Mouse (Mus musculus) hindbrain, embryonic 16.5 days (tissue): ENCODE results near the gene Atp5j. TPM values are rescaled to one million over a fixed set of nuclear protein-coding genes. Genes with fewer than 3 reads are reported as not detected.

Experiments
- ATAC-seq: fragments of 200-750 bp; cut with Nextera tagmentation; 2 replicates; pipeline ENCODE4 v1.8.0; 2017; ENCODE audit warnings: moderate TSS enrichment, moderate library complexity
- H3K27ac ChIP-seq: fragments of 300-500 bp; sonication (generic); 2 replicates; pipeline ENCODE4 v1.5.1; 2014; ENCODE audit warnings: low read depth, mild to moderate bottlenecking, control low read depth, low read length, moderate library complexity
- H3K27me3 ChIP-seq: fragments of 300-500 bp; sonication (generic); replicated peaks from 2 replicates; pipeline ENCODE4 v1.6.1; 2014; ENCODE audit warnings: low read length; ENCODE audit not compliant: control insufficient read depth, insufficient read depth
- H3K36me3 ChIP-seq: fragments of 300-500 bp; sonication (generic); 2 replicates; pipeline ENCODE4 v1.6.1; 2014; ENCODE audit warnings: mild to moderate bottlenecking, low read length, moderate library complexity, mixed read lengths; ENCODE audit not compliant: control insufficient read depth, insufficient read depth
- H3K4me1 ChIP-seq: fragments of 300-500 bp; sonication (generic); 2 replicates; pipeline ENCODE4 v1.6.1; 2014; ENCODE audit warnings: low read depth, low read length; ENCODE audit not compliant: control insufficient read depth, insufficient read depth
- H3K4me2 ChIP-seq: fragments of 300-500 bp; sonication (generic); 2 replicates; pipeline ENCODE4 v1.6.1; 2014; ENCODE audit warnings: mild to moderate bottlenecking, low read length, control low read depth, moderate library complexity
- H3K4me3 ChIP-seq: fragments of 300-500 bp; sonication (generic); 2 replicates; pipeline ENCODE4 v1.5.1; 2014; ENCODE audit warnings: mild to moderate bottlenecking, low read length, control low read depth, moderate library complexity
- H3K9ac ChIP-seq: fragments of 300-500 bp; sonication (generic); 2 replicates; pipeline ENCODE4 v1.6.1; 2014; ENCODE audit warnings: low read depth, mild to moderate bottlenecking, control low read depth, low read length, moderate library complexity
- H3K9me3 ChIP-seq: fragments of 300-500 bp; sonication (generic); 2 replicates; pipeline ENCODE4 v1.6.1; 2014; ENCODE audit warnings: mild to moderate bottlenecking, low read length, moderate library complexity; ENCODE audit not compliant: control insufficient read depth
- WGBS: fragments of 180-500 bp; shearing (Covaris S2); extraction: QIAGEN DNeasy Blood & Tissue Kit; methylation state at CpG from one replicate; pipeline ENCODE4 v1.1.7; 2014; 5-methylcytosine and 5-hydroxymethylcytosine counted together
- polyA plus RNA-seq: library from polyadenylated mRNA; unstranded; fragments of >200 nt; fragmentation: Nextera tagmentation; extraction: Ambion mirVana; gene quantifications from 2 replicates; pipeline ENCODE4 v1.2.1, GENCODE M21; 2015

The Atp5j gene
- polyA plus RNA-seq, 1 experiment from 2014 or later = 807 TPM

DNA sequence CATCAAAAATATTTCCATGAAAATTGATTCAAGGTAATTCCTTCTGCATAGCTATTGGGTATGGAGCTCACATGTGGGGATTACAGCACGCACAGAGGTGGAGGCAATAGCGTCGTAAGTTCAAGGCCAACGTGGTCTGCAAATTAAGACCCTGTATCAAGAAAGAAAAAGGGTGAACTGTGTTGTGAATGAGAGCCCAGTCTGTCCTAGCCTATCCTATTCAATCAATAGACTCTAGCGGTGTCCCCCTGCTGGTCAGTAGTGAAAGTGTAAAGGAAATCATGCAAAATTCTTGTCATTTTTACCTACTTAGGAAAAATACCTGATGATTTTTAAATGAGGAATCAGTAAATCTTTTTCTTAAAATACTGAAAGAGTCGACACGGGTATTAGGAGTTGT lies 18.0 kb downstream of the Atp5j start:
- H3K27ac ChIP-seq = no peak overlapping the region
- H3K9me3 ChIP-seq = no peaks in the 10 kb centered on the region
- no peak overlapping the region for H3K9ac ChIP-seq
- peaks cover 2% of the 10 kb centered on the region; the same call in 1 of the 2 replicates for H3K36me3 ChIP-seq
- H3K4me1 ChIP-seq = no peaks in the 10 kb centered on the region
- 33% methylated on average over 7 of the region's 7 CpGs for WGBS
- no peak overlapping the region for H3K4me2 ChIP-seq
- no peaks in the 10 kb centered on the region for H3K27me3 ChIP-seq
- peak; percentile 63; the same call in 1 of the 2 replicates for ATAC-seq
- H3K4me3 ChIP-seq = no peak overlapping the region

DNA sequence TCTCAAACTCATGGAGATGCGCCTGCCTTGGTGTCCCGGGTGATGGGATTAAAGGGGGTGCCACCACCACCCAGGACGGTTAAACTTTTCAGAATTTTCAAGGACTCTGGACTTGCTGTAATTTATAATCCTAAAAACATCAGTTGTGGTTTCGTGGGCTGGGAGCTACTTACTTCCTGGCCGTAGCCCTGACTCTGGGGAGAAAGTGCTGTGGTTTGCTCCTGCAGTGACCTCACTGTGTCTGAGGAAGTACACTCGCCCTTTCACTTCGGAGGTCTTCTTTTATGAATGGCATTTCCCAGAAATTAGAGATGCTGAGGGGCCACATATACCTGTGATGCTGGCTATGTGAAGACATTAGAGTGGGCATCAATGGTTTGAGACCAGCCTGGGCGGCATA lies 20.9 kb downstream of the Atp5j start:
- Histone ChIP-seq H3K27me3 (no peaks in the 10 kb centered on the region), H3K27ac (no peak overlapping the region), H3K4me3 (no peak overlapping the region), H3K4me2 (no peak overlapping the region), H3K9ac (no peak overlapping the region), H3K9me3 (no peaks in the 10 kb centered on the region), H3K4me1 (no peaks in the 10 kb centered on the region), H3K36me3 (no peaks in the 10 kb centered on the region)
- ATAC-seq = no peak
- WGBS = 88% methylated on average over 8 of the region's 8 CpGs

DNA sequence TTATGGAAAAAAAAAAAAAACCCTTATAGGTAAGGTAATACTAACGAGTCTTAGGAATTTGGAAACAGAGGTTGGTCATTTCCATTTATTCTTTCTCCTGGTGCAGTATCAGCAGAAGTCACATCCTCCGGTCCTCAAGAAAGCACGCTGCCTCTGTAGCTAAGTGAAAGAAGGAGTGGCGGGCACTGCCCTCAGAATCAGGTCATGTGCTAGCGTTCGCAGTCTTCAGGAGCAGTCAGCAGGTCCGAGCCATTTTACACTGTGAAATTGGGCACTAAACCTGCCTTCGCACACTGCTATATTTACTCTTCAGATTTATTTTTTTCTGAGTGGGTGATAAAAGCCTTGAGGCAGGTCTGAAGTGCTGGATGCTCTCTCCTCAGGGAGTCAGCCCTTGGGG lies 21.6 kb downstream of the Atp5j start:
- H3K27ac ChIP-seq = no peak overlapping the region

DNA sequence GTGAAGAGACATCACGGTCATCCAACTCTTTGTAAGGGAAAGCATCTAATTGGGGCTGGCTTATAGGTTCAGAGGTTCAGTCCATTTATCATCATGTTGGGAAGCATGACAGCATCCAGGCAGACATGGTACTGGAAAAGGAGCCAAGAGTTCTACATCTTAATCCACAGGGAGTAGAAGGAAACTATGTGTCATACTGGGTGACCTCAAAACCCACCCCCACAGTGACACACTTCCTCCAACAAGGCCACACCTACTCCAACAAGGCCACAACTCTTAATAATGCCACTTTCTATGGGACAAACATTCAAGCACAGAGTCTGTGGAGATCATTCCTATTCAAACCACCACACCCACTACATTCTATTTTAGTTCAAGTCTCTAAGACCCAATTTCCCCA lies 25.2 kb downstream of the Atp5j start:
- Histone ChIP-seq H3K4me1 (no peaks in the 10 kb centered on the region), H3K27me3 (no peaks in the 10 kb centered on the region), H3K4me3 (no peak overlapping the region), H3K27ac (no peak overlapping the region), H3K9me3 (no peaks in the 10 kb centered on the region), H3K36me3 (0 out of 2 replicates have a peak, but pooled peaks cover 2% of the 10 kb centered on the region), H3K4me2 (no peak overlapping the region), H3K9ac (no peak overlapping the region)
- WGBS = 88% methylated on average over 1 of the region's 1 CpGs
- no peak for ATAC-seq

More for the DNA sequence above, 21.6 kb downstream of the Atp5j start:
- 85% methylated on average over 8 of the region's 8 CpGs for WGBS
- ATAC-seq = no peak
- H3K4me3 ChIP-seq = no peak overlapping the region
- no peak overlapping the region for H3K4me2 ChIP-seq
- no peak overlapping the region for H3K9ac ChIP-seq
- no peaks in the 10 kb centered on the region for H3K4me1 ChIP-seq
- H3K9me3 ChIP-seq = no peaks in the 10 kb centered on the region
- no peaks in the 10 kb centered on the region for H3K36me3 ChIP-seq
- no peaks in the 10 kb centered on the region for H3K27me3 ChIP-seq

DNA sequence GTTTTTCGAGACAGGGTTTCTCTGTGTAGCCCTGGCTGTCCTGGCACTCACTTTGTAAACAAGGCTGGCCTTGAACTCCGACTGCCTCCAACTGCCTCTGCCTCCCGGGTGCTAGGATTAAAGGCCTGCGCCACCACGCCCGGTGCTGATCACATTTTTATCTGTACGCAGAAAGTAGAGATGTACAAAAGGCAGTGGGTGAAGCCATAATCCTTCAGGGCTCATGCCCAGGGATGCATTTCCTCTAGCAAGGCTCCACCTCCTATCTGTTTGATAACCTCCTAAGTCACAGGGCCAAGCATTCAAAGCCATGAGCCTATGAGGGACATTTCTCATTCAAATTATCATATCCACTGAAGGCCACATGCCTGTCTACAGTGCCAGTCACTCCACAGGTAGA lies 27.6 kb downstream of the Atp5j start:
- no peak overlapping the region for H3K4me3 ChIP-seq
- no peaks in the 10 kb centered on the region for H3K27me3 ChIP-seq
- no peaks in the 10 kb centered on the region for H3K9me3 ChIP-seq
- no peaks in the 10 kb centered on the region for H3K4me1 ChIP-seq
- ATAC-seq = no peak
- H3K36me3 ChIP-seq = 0 out of 2 replicates have a peak, but pooled peaks cover 2% of the 10 kb centered on the region
- no peak overlapping the region for H3K9ac ChIP-seq
- H3K4me2 ChIP-seq = no peak overlapping the region
- WGBS = 96% methylated on average over 7 of the region's 7 CpGs
- no peak overlapping the region for H3K27ac ChIP-seq

DNA sequence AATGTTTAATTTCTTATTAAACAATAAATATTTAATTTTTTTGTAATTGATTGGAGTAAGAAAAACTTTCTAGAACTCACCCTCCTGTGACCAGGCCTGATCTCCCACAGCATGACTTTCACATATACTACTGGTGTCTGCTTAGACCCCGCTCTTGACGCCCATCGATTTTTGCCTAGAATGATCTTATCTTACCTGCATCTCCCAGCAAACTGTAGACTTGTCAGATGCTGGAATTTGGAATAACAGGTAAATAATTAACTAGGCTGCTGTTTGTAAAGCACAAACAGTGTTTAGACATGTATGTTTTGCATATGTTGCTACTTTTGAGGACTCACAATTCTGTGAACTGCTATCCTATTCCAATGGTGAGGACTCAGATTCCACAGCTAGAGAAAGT lies 29.2 kb downstream of the Atp5j start:
- Histone ChIP-seq H3K27me3 (no peaks in the 10 kb centered on the region), H3K36me3 (0 out of 2 replicates have a peak, but pooled peaks cover 2% of the 10 kb centered on the region), H3K27ac (no peak overlapping the region), H3K4me2 (no peak overlapping the region), H3K9ac (no peak overlapping the region), H3K4me3 (no peak overlapping the region), H3K4me1 (no peaks in the 10 kb centered on the region), H3K9me3 (no peaks in the 10 kb centered on the region)
- no peak for ATAC-seq
- 100% methylated on average over 3 of the region's 3 CpGs for WGBS

DNA sequence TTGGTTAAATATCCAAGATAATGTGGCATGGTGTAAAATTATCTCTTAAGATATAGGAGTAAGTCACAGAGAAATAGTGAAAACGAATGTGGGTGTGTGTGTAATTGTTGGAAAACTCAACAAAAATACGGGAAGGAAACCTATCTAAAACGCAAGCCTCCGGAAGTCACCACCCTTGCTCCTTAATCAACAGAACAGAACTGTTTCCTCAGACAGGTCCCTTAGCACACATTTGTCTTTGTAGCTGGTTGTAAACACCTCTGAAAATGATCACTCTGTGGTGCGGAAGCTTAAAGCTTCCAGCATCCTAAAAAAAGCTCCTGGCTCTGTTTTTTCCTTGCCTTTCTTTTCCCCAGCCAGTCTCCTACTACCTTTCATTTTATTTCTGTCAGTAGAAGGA lies 30.6 kb downstream of the Atp5j start:
- ATAC-seq = no peak
- WGBS = 84% methylated on average over 5 of the region's 5 CpGs
- H3K4me1 ChIP-seq = no peaks in the 10 kb centered on the region

DNA sequence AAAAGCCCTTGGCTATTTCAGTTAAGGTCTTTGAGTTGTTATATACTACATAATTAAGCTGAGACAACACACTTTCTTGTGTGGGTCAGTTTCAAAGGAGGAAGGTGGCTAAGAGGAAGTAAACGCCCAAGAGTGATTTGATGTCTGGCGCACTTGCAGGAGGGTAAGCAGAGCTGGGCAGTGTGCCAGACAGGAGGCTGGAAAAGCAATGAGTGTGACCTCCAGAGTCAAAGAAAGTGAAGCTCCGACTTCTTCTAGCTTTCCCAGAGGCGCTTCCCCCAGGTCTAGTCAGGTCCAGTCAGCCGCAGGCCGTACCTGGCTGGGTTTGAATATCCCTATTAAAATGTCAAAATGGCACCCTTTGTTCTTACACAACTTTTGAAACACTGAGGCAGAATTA lies 33.2 kb downstream of the Atp5j start:
- WGBS = 59% methylated on average over 6 of the region's 6 CpGs
- Histone ChIP-seq H3K4me3 (no peak overlapping the region), H3K36me3 (no peaks in the 10 kb centered on the region), H3K9ac (no peak overlapping the region), H3K27ac (no peak overlapping the region), H3K27me3 (no peaks in the 10 kb centered on the region), H3K9me3 (no peaks in the 10 kb centered on the region), H3K4me2 (no peak overlapping the region), H3K4me1 (no peaks in the 10 kb centered on the region)
- ATAC-seq = no peak

More for the DNA sequence above, 30.6 kb downstream of the Atp5j start:
- Histone ChIP-seq H3K4me2 (no peak overlapping the region), H3K4me3 (no peak overlapping the region), H3K27ac (no peak overlapping the region), H3K9ac (no peak overlapping the region), H3K36me3 (0 out of 2 replicates have a peak, but pooled peaks cover 2% of the 10 kb centered on the region), H3K27me3 (no peaks in the 10 kb centered on the region), H3K9me3 (no peaks in the 10 kb centered on the region)

DNA sequence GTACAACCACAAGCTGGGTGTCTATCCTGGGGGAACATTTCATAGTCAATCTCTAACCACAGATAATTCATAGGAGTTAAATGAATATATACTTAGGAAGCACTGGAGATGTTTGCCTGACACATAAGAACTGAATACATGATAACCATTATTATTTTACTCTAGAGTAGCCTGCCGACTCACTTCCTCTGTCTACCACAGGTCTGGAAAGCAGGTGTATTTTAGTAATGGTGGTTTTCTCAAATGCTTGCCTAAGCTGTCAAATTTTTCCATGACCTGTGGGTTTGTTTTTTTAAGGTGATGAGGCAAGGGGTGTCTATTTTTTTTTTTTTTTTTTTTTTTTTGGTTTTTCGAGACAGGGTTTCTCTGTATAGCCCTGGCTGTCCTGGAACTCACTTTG lies 35.4 kb downstream of the Atp5j start:
- H3K4me2 ChIP-seq = no peak overlapping the region
- H3K4me1 ChIP-seq = no peaks in the 10 kb centered on the region
- no peak overlapping the region for H3K4me3 ChIP-seq
- no peak overlapping the region for H3K27ac ChIP-seq
- H3K36me3 ChIP-seq = no peaks in the 10 kb centered on the region
- no peaks in the 10 kb centered on the region for H3K9me3 ChIP-seq
- no peaks in the 10 kb centered on the region for H3K27me3 ChIP-seq
- ATAC-seq = no peak
- H3K9ac ChIP-seq = no peak overlapping the region
- 100% methylated on average over 1 of the region's 2 CpGs for WGBS

DNA sequence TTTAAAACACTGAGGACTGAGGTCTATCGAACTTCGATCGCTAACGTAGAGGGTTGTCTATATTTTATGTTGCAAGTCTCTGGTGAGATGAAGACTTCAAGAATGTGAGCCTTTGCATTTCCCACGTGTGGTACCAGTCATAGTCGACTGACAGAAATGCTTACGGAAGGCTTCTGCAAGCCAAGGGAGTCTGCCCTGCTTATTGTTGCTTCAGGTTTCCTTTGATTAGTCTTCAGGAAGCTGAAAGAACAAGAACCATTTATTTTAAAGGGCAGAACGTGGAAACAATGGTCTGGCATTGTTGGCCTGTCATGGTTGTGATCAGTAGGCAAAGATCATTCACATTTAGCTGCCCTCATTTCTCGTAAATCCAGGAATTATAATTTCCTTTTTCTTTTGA lies 38.7 kb downstream of the Atp5j start:
- WGBS = 60% methylated on average over 9 of the region's 9 CpGs
- Histone ChIP-seq H3K4me3 (no peak overlapping the region), H3K9ac (no peak overlapping the region), H3K9me3 (no peaks in the 10 kb centered on the region), H3K27me3 (no peaks in the 10 kb centered on the region), H3K4me1 (no peaks in the 10 kb centered on the region), H3K36me3 (no peaks in the 10 kb centered on the region), H3K4me2 (no peak overlapping the region), H3K27ac (no peak overlapping the region)
- ATAC-seq = no peak
